Mouse (Mus musculus): ENCODE measurements around the gene Mtm1. TPM values are rescaled to one million over a fixed set of nuclear protein-coding genes. Genes with fewer than 3 reads are reported as not detected.
A peak's percentile ranks its signal among the peaks of the same experiment; 100 is the strongest.

The Mtm1 gene
- total and polyA plus RNA-seq, 3 experiments, result 2.2 to 4.0 TPM; not detected in 1

DNA sequence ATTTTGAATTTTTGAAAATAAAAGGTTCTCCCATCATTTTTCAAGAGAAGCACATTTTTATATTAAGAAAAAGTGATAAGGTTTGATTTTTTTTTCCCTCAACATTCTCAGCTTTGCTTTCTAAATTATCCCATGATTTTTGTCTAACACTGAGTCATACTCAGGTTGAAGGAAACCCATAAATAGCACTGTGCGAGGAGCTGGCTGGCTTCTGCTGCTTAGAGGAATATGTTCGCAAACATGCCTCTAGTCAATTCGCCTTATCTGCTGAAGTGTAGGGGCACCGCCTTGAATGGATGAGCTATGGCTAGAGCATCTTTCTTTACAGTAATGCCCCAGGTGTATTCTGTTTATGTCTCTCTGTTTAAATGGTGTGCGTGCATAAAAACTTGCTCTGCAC is 103.8 kb downstream of the Mtm1 start:
- Histone ChIP-seq H3K4me1 (ENCODE audit: control insufficient read depth in 1 of 2, insufficient read depth in 2 of 2, low read length in 2 of 2) (no peaks in the 10 kb centered on the region), H3K9ac (ENCODE audit: control insufficient read depth, low read depth, low read length, poor library complexity, severe bottlenecking) (no peak overlapping the region), H3K36me3 (ENCODE audit: control insufficient read depth in 1 of 2, insufficient read depth in 2 of 2, low read length in 2 of 2) (no peaks in the 10 kb centered on the region; a peak in 1 of 4 replicates), H3K9me3 (replicated peaks; ENCODE audit: insufficient read depth, low read length) (no peaks in the 10 kb centered on the region), H3K27me3 (ENCODE audit: control insufficient read depth in 1 of 2, insufficient read depth in 2 of 2, low read length in 2 of 2) (no peaks in the 10 kb centered on the region), H3K79me2 (ENCODE audit: control insufficient read depth, insufficient read depth, low read length, poor library complexity) (no peaks in the 10 kb centered on the region), H3K27ac (ENCODE audit: control insufficient read depth, low read depth, low read length) (no peak overlapping the region), H3K4me3 (ENCODE audit: control insufficient read depth in 1 of 2, insufficient read depth in 1 of 2, low read depth in 2 of 2, low read length in 2 of 2) (no peak overlapping the region)
- TF ChIP-seq RAD21 (IDR thresholded peaks at IDR 0.05; ENCODE audit: low read depth, low read length) (no peak), MEF2A (IDR thresholded peaks at IDR 0.05; ENCODE audit: extremely low read depth, insufficient replicate concordance, low read depth, low read length, poor library complexity, severe bottlenecking) (no peak), KAT2A (conservative IDR thresholded peaks at IDR 0.05; ENCODE audit: low read depth, low read length) (no peak), TAL1 (IDR thresholded peaks at IDR 0.05; ENCODE audit: low read length) (no peak), EP300 (IDR thresholded peaks at IDR 0.05; ENCODE audit: low read depth in 1 of 2, low read length in 2 of 2) (no peak), SIN3A (IDR thresholded peaks at IDR 0.05; ENCODE audit: low read length) (no peak), ELF1 (IDR thresholded peaks at IDR 0.05; ENCODE audit: low read depth, low read length) (no peak), ZNF384 (IDR thresholded peaks at IDR 0.05; ENCODE audit: low read depth, low read length) (no peak)
- no peak for DNase-seq (ENCODE audit: low read depth, low spot score)

DNA sequence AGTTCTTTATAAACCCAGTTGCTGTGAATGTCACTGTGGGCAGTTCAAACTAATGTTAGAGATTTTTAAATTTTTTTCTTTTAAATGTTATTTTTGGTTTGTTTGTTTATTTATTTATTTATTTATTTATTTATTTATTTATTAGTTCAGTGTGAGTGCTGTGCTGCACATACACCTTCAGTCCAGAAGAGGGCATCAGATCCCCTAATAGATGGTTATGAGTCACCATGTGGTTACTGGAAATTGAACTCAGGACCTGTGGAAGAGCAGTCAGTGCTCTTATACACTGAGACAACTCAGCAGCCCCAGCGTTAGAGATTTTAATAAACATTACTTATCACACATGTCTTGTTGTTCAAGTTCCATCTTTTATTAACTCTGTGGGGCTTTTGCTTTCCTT is 141.5 kb downstream of the Mtm1 start:
- H3K27ac ChIP-seq (ENCODE audit: control insufficient read depth, low read depth, low read length), result no peak overlapping the region
- no peaks in the 10 kb centered on the region; a peak in 2 of 4 replicates for H3K4me1 ChIP-seq (ENCODE audit: control insufficient read depth in 1 of 2, insufficient read depth in 2 of 2, low read length in 2 of 2)
- no peak overlapping the region for H3K9ac ChIP-seq (ENCODE audit: control insufficient read depth, low read depth, low read length, poor library complexity, severe bottlenecking)
- peaks cover 0 to 8% of the 10 kb centered on the region in 2 experiments; a peak in 2 of 4 replicates for H3K36me3 ChIP-seq (ENCODE audit: control insufficient read depth in 1 of 2, insufficient read depth in 2 of 2, low read length in 2 of 2)
- no peaks in the 10 kb centered on the region for H3K27me3 ChIP-seq (ENCODE audit: control insufficient read depth in 1 of 2, insufficient read depth in 2 of 2, low read length in 2 of 2)
- H3K79me2 ChIP-seq (ENCODE audit: control insufficient read depth, insufficient read depth, low read length, poor library complexity), result no peaks in the 10 kb centered on the region
- no peaks in the 10 kb centered on the region for H3K9me3 ChIP-seq (replicated peaks; ENCODE audit: insufficient read depth, low read length)
- no peak overlapping the region for H3K4me3 ChIP-seq (ENCODE audit: control insufficient read depth in 1 of 2, insufficient read depth in 1 of 2, low read depth in 2 of 2, low read length in 2 of 2)
- TF ChIP-seq KAT2A (conservative IDR thresholded peaks at IDR 0.05; ENCODE audit: low read depth, low read length) (no peak), TAL1 (IDR thresholded peaks at IDR 0.05; ENCODE audit: low read length) (no peak), MYC (IDR thresholded peaks at IDR 0.05; ENCODE audit: low read depth, low read length) (no peak), MYB (IDR thresholded peaks at IDR 0.05; ENCODE audit: low read depth, low read length) (no peak), HCFC1 (IDR thresholded peaks at IDR 0.05; ENCODE audit: low read depth, low read length) (no peak), USF1 (IDR thresholded peaks at IDR 0.05; ENCODE audit: low read depth, low read length) (no peak), SIN3A (IDR thresholded peaks at IDR 0.05; ENCODE audit: low read length) (no peak), UBTF (IDR thresholded peaks at IDR 0.05; ENCODE audit: borderline replicate concordance, insufficient read depth, low read depth, low read length) (no peak), MAZ (IDR thresholded peaks at IDR 0.05; ENCODE audit: low read depth, low read length) (no peak), CTCF (IDR thresholded peaks at IDR 0.05 in 2 of 3, conservative IDR thresholded peaks at IDR 0.05 in 1 of 3; ENCODE audit: control insufficient read depth in 1 of 3, insufficient read depth in 1 of 3, low read depth in 2 of 3, low read length in 3 of 3, poor library complexity in 1 of 3, severe bottlenecking in 1 of 3) (peak in 2 of 3 experiments; percentile 18 to 23; a peak in 2 of 6 replicates), ZC3H11A (IDR thresholded peaks at IDR 0.05; ENCODE audit: low read depth, low read length) (0 out of 2 replicates have a peak, but pooled peaks have one; percentile 14), MAX (IDR thresholded peaks at IDR 0.05; ENCODE audit: low read length) (no peak), RCOR1 (IDR thresholded peaks at IDR 0.05; ENCODE audit: low read depth, low read length) (no peak), ZMIZ1 (IDR thresholded peaks at IDR 0.05; ENCODE audit: low read depth, low read length) (no peak), MXI1 (IDR thresholded peaks at IDR 0.05; ENCODE audit: low read depth, low read length) (no peak), ZNF384 (IDR thresholded peaks at IDR 0.05; ENCODE audit: low read depth, low read length) (no peak), ELF1 (IDR thresholded peaks at IDR 0.05; ENCODE audit: low read depth, low read length) (no peak), USF2 (IDR thresholded peaks at IDR 0.05; ENCODE audit: borderline replicate concordance in 1 of 2, insufficient read depth in 1 of 2, low read depth in 1 of 2, low read length in 2 of 2) (no peak), SMC3 (IDR thresholded peaks at IDR 0.05; ENCODE audit: low read depth, low read length) (peak; percentile 37; the same call in 1 of the 2 replicates), MEF2A (IDR thresholded peaks at IDR 0.05; ENCODE audit: extremely low read depth, insufficient replicate concordance, low read depth, low read length, poor library complexity, severe bottlenecking) (no peak), POLR2A (IDR thresholded peaks at IDR 0.05; ENCODE audit: control insufficient read depth in 1 of 2, insufficient read depth in 1 of 2, low read depth in 1 of 2, low read length in 2 of 2, poor library complexity in 1 of 2) (no peak), RAD21 (IDR thresholded peaks at IDR 0.05; ENCODE audit: low read depth, low read length) (peak; percentile 3; the same call in 1 of the 2 replicates), CHD1 (IDR thresholded peaks at IDR 0.05; ENCODE audit: low read depth, low read length) (no peak), BHLHE40 (IDR thresholded peaks at IDR 0.05; ENCODE audit: borderline replicate concordance, low read depth, low read length) (no peak)
- DNase-seq (ENCODE audit: low read depth, low spot score), result peak; percentile 35

Measured in MEL (cell line).